Mouse (Mus musculus) CH12.LX (cell line): ENCODE measurements around the gene Zdhhc6. TPM values are rescaled to one million over a fixed set of nuclear protein-coding genes. Genes with fewer than 3 reads are reported as not detected.

Experiments used
- DNase-seq: peaks from one replicate; pipeline ENCODE4 v3.0.0-alpha.2; 2013; ENCODE audit errors: extremely low read depth
- H3K27ac ChIP-seq: 2 replicates; pipeline ENCODE4 v1.5.1; 2012; ENCODE audit warnings: low read depth, mild to moderate bottlenecking, control low read depth, moderate library complexity; ENCODE audit not compliant: insufficient read depth
- H3K27me3 ChIP-seq: replicated peaks from 2 replicates; pipeline ENCODE3; 2012; ENCODE audit warnings: inconsistent platforms
- H3K36me3 ChIP-seq, 2 experiments: replicated peaks in 1 of 2; 2 replicates each; pipeline versions ENCODE3 to v1.6.1; 2012; ENCODE audit warnings: inconsistent platforms in 1 of 2, low read length in 1 of 2, mild to moderate bottlenecking in 1 of 2, mixed read lengths in 1 of 2, moderate library complexity in 1 of 2; ENCODE audit not compliant: control insufficient read depth in 1 of 2, insufficient read depth in 1 of 2
- H3K4me1 ChIP-seq, 2 experiments: 2 replicates each; pipeline ENCODE4 v1.6.1; 2012; ENCODE audit warnings: inconsistent platforms in 1 of 2, moderate library complexity in 1 of 2; ENCODE audit not compliant: insufficient read depth in 2 of 2, control insufficient read depth in 1 of 2
- H3K4me2 ChIP-seq: 2 replicates; pipeline ENCODE4 v1.6.1; 2012; ENCODE audit warnings: low read depth, mild to moderate bottlenecking, control low read depth; ENCODE audit not compliant: poor library complexity, insufficient read depth, severe bottlenecking
- H3K4me3 ChIP-seq, 3 experiments: fragments of 150-350 bp in 1 of 3; sonication (generic) in 1 of 3; replicated peaks in 1 of 3; 2 replicates each; pipeline versions ENCODE3 to v1.5.1; 2011 to 2012; ENCODE audit warnings: low read depth in 2 of 3, low read length in 2 of 3, mild to moderate bottlenecking in 2 of 3, moderate library complexity in 2 of 3, control low read depth in 1 of 3, improper control_type of control experiment in 1 of 3, inconsistent platforms in 1 of 3, mixed read lengths in 1 of 3; ENCODE audit not compliant: poor library complexity in 1 of 3
- H3K79me2 ChIP-seq: replicated peaks from 2 replicates; pipeline ENCODE4 v1.6.1; 2012; ENCODE audit warnings: mild to moderate bottlenecking, moderate library complexity; ENCODE audit not compliant: control insufficient read depth, poor library complexity, insufficient read depth, severe bottlenecking; ENCODE audit errors: extremely low read depth
- H3K9ac ChIP-seq: 2 replicates; pipeline ENCODE4 v1.6.1; 2012; ENCODE audit warnings: low read depth, mild to moderate bottlenecking, control low read depth, moderate library complexity; ENCODE audit not compliant: insufficient read depth
- H3K9me3 ChIP-seq: replicated peaks from 2 replicates; pipeline ENCODE3; 2012; ENCODE audit warnings: low read length, inconsistent platforms, mixed read lengths
- BHLHE40 ChIP-seq: IDR thresholded peaks from 2 replicates; pipeline ENCODE4 v1.6.1; 2011; ENCODE audit warnings: mild to moderate bottlenecking, low read depth, low read length, improper control_type of control experiment
- E2F4 ChIP-seq: IDR thresholded peaks from 2 replicates; pipeline ENCODE4 v1.6.1; 2011; ENCODE audit warnings: low read depth, low read length, improper control_type of control experiment; ENCODE audit not compliant: insufficient replicate concordance
- ELF1 ChIP-seq: IDR thresholded peaks from 2 replicates; pipeline ENCODE4 v1.6.1; 2014; ENCODE audit warnings: low read depth, mild to moderate bottlenecking, inconsistent platforms, low read length, improper control_type of control experiment
- EP300 ChIP-seq: IDR thresholded peaks from 2 replicates; pipeline ENCODE4 v1.6.1; 2011; ENCODE audit warnings: low read length, improper control_type of control experiment
- ETS1 ChIP-seq: conservative IDR thresholded peaks from 2 replicates; pipeline ENCODE4 v1.6.1; 2012; ENCODE audit warnings: low read depth, mild to moderate bottlenecking, inconsistent platforms, low read length, improper control_type of control experiment, moderate library complexity
- IRF4 ChIP-seq: IDR thresholded peaks from 2 replicates; pipeline ENCODE4 v1.6.1; 2014; ENCODE audit warnings: low read depth, mild to moderate bottlenecking, inconsistent platforms, low read length, improper control_type of control experiment
- JUN ChIP-seq: IDR thresholded peaks from 2 replicates; pipeline ENCODE4 v1.6.1; 2011; ENCODE audit warnings: low read depth, mild to moderate bottlenecking, low read length, improper control_type of control experiment, moderate library complexity; ENCODE audit not compliant: insufficient read depth
- MAX ChIP-seq: IDR thresholded peaks from 2 replicates; pipeline ENCODE4 v1.6.1; 2011; ENCODE audit warnings: low read length, improper control_type of control experiment
- MAZ ChIP-seq: IDR thresholded peaks from 2 replicates; pipeline ENCODE4 v1.6.1; 2012; ENCODE audit warnings: low read depth, mild to moderate bottlenecking, inconsistent platforms, low read length, improper control_type of control experiment, moderate library complexity
- MEF2A ChIP-seq: IDR thresholded peaks from 2 replicates; pipeline ENCODE4 v1.6.1; 2014; ENCODE audit warnings: low read depth, mild to moderate bottlenecking, inconsistent platforms, low read length, improper control_type of control experiment, borderline replicate concordance
- MYC ChIP-seq: IDR thresholded peaks from 2 replicates; pipeline ENCODE4 v1.6.1; 2011; ENCODE audit warnings: low read depth, mild to moderate bottlenecking, improper control_type of control experiment, low read length
- NRF1 ChIP-seq: IDR thresholded peaks from 2 replicates; pipeline ENCODE4 v1.6.1; 2014; ENCODE audit warnings: low read depth, mild to moderate bottlenecking, inconsistent platforms, low read length, improper control_type of control experiment, moderate library complexity
- PAX5 ChIP-seq: IDR thresholded peaks from 2 replicates; pipeline ENCODE4 v1.6.1; 2012; ENCODE audit warnings: low read length, inconsistent platforms, mixed read lengths
- POLR2A ChIP-seq: IDR thresholded peaks from 2 replicates; pipeline ENCODE4 v1.6.1; 2011; ENCODE audit warnings: low read depth, mild to moderate bottlenecking, improper control_type of control experiment, low read length
- RAD21 ChIP-seq: IDR thresholded peaks from 2 replicates; pipeline ENCODE4 v1.6.1; 2011; ENCODE audit warnings: low read depth, mild to moderate bottlenecking, low read length, improper control_type of control experiment, moderate library complexity
- RCOR1 ChIP-seq: conservative IDR thresholded peaks from 2 replicates; pipeline ENCODE4 v1.6.1; 2012; ENCODE audit warnings: low read depth, mild to moderate bottlenecking, inconsistent platforms, low read length, improper control_type of control experiment
- SIN3A ChIP-seq: IDR thresholded peaks from 2 replicates; pipeline ENCODE4 v1.6.1; 2012; ENCODE audit warnings: low read length, improper control_type of control experiment, inconsistent platforms
- SMC3 ChIP-seq: IDR thresholded peaks from 2 replicates; pipeline ENCODE4 v1.6.1; 2011; ENCODE audit warnings: low read depth, low read length, improper control_type of control experiment
- TBP ChIP-seq: conservative IDR thresholded peaks from 2 replicates; pipeline ENCODE4 v1.6.1; 2011; ENCODE audit warnings: low read depth, low read length, improper control_type of control experiment
- TCF12 ChIP-seq: IDR thresholded peaks from 2 replicates; pipeline ENCODE4 v1.6.1; 2014; ENCODE audit warnings: low read depth, mild to moderate bottlenecking, inconsistent platforms, low read length, improper control_type of control experiment
- USF1 ChIP-seq: IDR thresholded peaks from 2 replicates; pipeline ENCODE4 v1.6.1; 2014; ENCODE audit warnings: low read depth, mild to moderate bottlenecking, inconsistent platforms, low read length, improper control_type of control experiment
- USF2 ChIP-seq: conservative IDR thresholded peaks from 2 replicates; pipeline ENCODE4 v1.6.1; 2011; ENCODE audit warnings: low read depth, low read length, improper control_type of control experiment
- ZC3H11A ChIP-seq: IDR thresholded peaks from 2 replicates; pipeline ENCODE4 v1.6.1; 2012; ENCODE audit warnings: low read depth, mild to moderate bottlenecking, inconsistent platforms, low read length, improper control_type of control experiment
- ZKSCAN1 ChIP-seq: IDR thresholded peaks from 2 replicates; pipeline ENCODE4 v1.6.1; 2012; ENCODE audit warnings: low read depth, inconsistent platforms, low read length, improper control_type of control experiment, borderline replicate concordance
- ZMIZ1 ChIP-seq: IDR thresholded peaks from 2 replicates; pipeline ENCODE4 v1.6.1; 2012; ENCODE audit warnings: low read depth, mild to moderate bottlenecking, inconsistent platforms, low read length, improper control_type of control experiment
- ZNF384 ChIP-seq: IDR thresholded peaks from 2 replicates; pipeline ENCODE4 v1.6.1; 2012; ENCODE audit warnings: low read depth, low read length, improper control_type of control experiment, inconsistent platforms
- dilution Hi-C: fragments of 300-500 bp; cut with MboI; formaldehyde crosslinking; loops from 2 replicates; pipeline ENCODE4 v1.14.3; 2020; ENCODE audit warnings: low sequenced_read_pairs; ENCODE audit not compliant: extremely low pct_unique_long_range_greater_than_20kb, extremely low pct_ligation_motif_present
- in situ Hi-C: fragments of 300-500 bp; cut with MboI; formaldehyde crosslinking; loops from 3 replicates; pipeline ENCODE4 v1.14.3; 2019; ENCODE audit warnings: low sequenced_read_pairs, low pct_ligation_motif_present, low pct_unique_long_range_greater_than_20kb, mixed read lengths
- polyA plus RNA-seq: library from polyadenylated mRNA; unstranded; fragments of >175 nt; gene quantifications from 2 replicates; pipeline ENCODE4 v1.2.1, GENCODE M21; 2012; ENCODE audit warnings: low read depth; ENCODE audit not compliant: insufficient read length
- total RNA-seq, 2 experiments: library from RNA; depleted of rRNA; stranded (reverse); fragments of 300-350 nt in 1 of 2; fragments of >200 nt in 1 of 2; gene quantifications; 2 replicates each; pipeline ENCODE4 v1.2.3; 2012 to 2014

The Zdhhc6 gene
- total and polyA plus RNA-seq, 3 experiments, result 101 to 143 (median 101) TPM

GRCm38 (mm10) chr19:55266786-55267185 is 49.0 kb downstream of the Zdhhc6 start:
- Histone ChIP-seq H3K4me3 (no peak overlapping the region), H3K27ac (no peak overlapping the region), H3K36me3 (peaks cover 42 to 76% of the 10 kb centered on the region in 2 experiments), H3K27me3 (no peaks in the 10 kb centered on the region), H3K9ac (no peak overlapping the region), H3K4me2 (no peak overlapping the region), H3K9me3 (no peaks in the 10 kb centered on the region), H3K4me1 (peaks cover 20 to 94% of the 10 kb centered on the region in 2 experiments), H3K79me2 (peaks cover 57% of the 10 kb centered on the region)
- TF ChIP-seq SIN3A (no peak), PAX5 (no peak), TBP (no peak), RCOR1 (no peak), USF2 (no peak), E2F4 (no peak), ZKSCAN1 (no peak), ZMIZ1 (no peak), ZNF384 (no peak), MYC (no peak), ZC3H11A (no peak), MEF2A (no peak), ELF1 (no peak), ETS1 (no peak), MAZ (no peak)
- dilution Hi-C loops (no loop called here), in situ Hi-C loops (no loop called here)
- no peak for DNase-seq

GRCm38 (mm10) chr19:55265269-55265668 is 50.6 kb downstream of the Zdhhc6 start:
- in situ Hi-C loops, result no loop called here
- TF ChIP-seq USF2, result no peak
- 0 out of 2 replicates have a peak, but pooled peaks have one; percentile 26 for TF ChIP-seq RCOR1
- peak; percentile 39; the same call in 1 of the 2 replicates for TF ChIP-seq IRF4
- TF ChIP-seq POLR2A, result no peak
- TF ChIP-seq MAZ, result no peak
- TF ChIP-seq MEF2A, result no peak
- no peak for TF ChIP-seq SMC3
- TF ChIP-seq JUN, result no peak
- no peak for TF ChIP-seq SIN3A
- TF ChIP-seq ZNF384, result peak; percentile 93
- TF ChIP-seq MAX, result no peak
- peak; percentile 40 for TF ChIP-seq ETS1
- no peak for TF ChIP-seq RAD21
- peak; percentile 52; the same call in 1 of the 2 replicates for TF ChIP-seq EP300
- TF ChIP-seq TCF12, result no peak
- no peak for TF ChIP-seq NRF1
- peak; percentile 85 for TF ChIP-seq BHLHE40
- TF ChIP-seq ZC3H11A, result no peak
- no peak for TF ChIP-seq USF1
- no peak for DNase-seq
- Histone ChIP-seq H3K36me3 (peaks cover 28 to 72% of the 10 kb centered on the region in 2 experiments), H3K79me2 (peaks cover 69% of the 10 kb centered on the region), H3K27me3 (no peaks in the 10 kb centered on the region), H3K4me1 (peaks cover 25 to 96% of the 10 kb centered on the region in 2 experiments), H3K4me2 (no peak overlapping the region), H3K27ac (no peak overlapping the region; the same call in 1 of the 2 replicates), H3K9ac (no peak overlapping the region), H3K9me3 (no peaks in the 10 kb centered on the region), H3K4me3 (no peak overlapping the region)
- dilution Hi-C loops, result no loop called here
